Mouse (Mus musculus): ENCODE results near the gene Ccdc172. TPM values are rescaled to one million over a fixed set of nuclear protein-coding genes. Genes with fewer than 3 reads are reported as not detected.

Gene Ccdc172
- not detected in 2 replicates for polyA plus RNA-seq (2015; fragmentation: Nextera tagmentation; extraction: Ambion mirVana)

GRCm38 (mm10) chr19:58511818-58512217 lies at the start of gene Ccdc172:
Gene Ccdc172, plus strand, starts transcription at chr19:58511993.
- H3K9ac ChIP-seq (ENCODE audit: low read depth, low read length), result no peak within 1 kb of the TSS
- H3K27me3 ChIP-seq (ENCODE audit: control insufficient read depth, insufficient read depth, low read depth, low read length), result no peaks in the 10 kb centered on the region
- H3K4me3 ChIP-seq (ENCODE audit: low read depth, low read length), result no peak within 1 kb of the TSS
- no peaks in the 10 kb centered on the region for H3K36me3 ChIP-seq (ENCODE audit: control insufficient read depth, insufficient read depth)
- no peaks in the 10 kb centered on the region for H3K9me3 ChIP-seq (replicated peaks; ENCODE audit: control insufficient read depth, low read length)
- ATAC-seq (ENCODE audit: low read depth), result no peak
- WGBS (ENCODE audit: insufficient replicate concordance), result 72% methylated on average over 17 of the region's 17 CpGs
- no peak within 1 kb of the TSS for H3K27ac ChIP-seq (ENCODE audit: low read length)
- no peaks in the 10 kb centered on the region for H3K4me1 ChIP-seq (ENCODE audit: control insufficient read depth, low read depth, low read length)
- no peak within 1 kb of the TSS for H3K4me2 ChIP-seq (ENCODE audit: low read depth, low read length)

DNA sequence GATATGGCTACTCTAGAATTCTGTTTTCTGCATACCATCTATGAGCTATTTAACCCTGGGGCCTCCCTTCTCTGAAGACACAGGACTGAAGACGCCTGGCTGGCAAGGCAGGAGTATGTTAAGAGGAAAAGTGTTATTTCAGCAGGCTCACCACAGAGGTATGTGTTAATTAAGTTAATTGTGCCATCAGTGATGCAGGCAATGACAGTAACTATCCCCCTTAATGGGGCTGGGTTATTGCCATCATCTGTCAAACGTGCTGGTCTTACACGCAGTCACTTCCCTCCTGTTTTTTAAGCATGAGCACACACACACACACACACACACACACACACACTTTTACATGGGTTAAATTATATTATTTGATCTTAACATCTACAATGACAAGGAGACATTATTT lies 48.0 kb upstream of the Ccdc172 start:
- ATAC-seq (ENCODE audit: low read depth), result no peak
- Histone ChIP-seq H3K27ac (ENCODE audit: low read length) (no peak overlapping the region), H3K9me3 (replicated peaks; ENCODE audit: control insufficient read depth, low read length) (no peaks in the 10 kb centered on the region), H3K9ac (ENCODE audit: low read depth, low read length) (no peak overlapping the region), H3K4me2 (ENCODE audit: low read depth, low read length) (no peak overlapping the region), H3K4me1 (ENCODE audit: control insufficient read depth, low read depth, low read length) (no peaks in the 10 kb centered on the region), H3K27me3 (ENCODE audit: control insufficient read depth, insufficient read depth, low read depth, low read length) (no peaks in the 10 kb centered on the region), H3K4me3 (ENCODE audit: low read depth, low read length) (no peak overlapping the region), H3K36me3 (ENCODE audit: control insufficient read depth, insufficient read depth) (no peaks in the 10 kb centered on the region)
- WGBS (ENCODE audit: insufficient replicate concordance), result 48% methylated on average over 3 of the region's 3 CpGs

GRCm38 (mm10) chr19:58468331-58468730 lies 43.5 kb upstream of the Ccdc172 start:
- 17% methylated on average over 2 of the region's 2 CpGs for WGBS (ENCODE audit: insufficient replicate concordance)
- no peak overlapping the region for H3K4me2 ChIP-seq (ENCODE audit: low read depth, low read length)
- ATAC-seq (ENCODE audit: low read depth), result no peak
- H3K9ac ChIP-seq (ENCODE audit: low read depth, low read length), result no peak overlapping the region
- H3K4me1 ChIP-seq (ENCODE audit: control insufficient read depth, low read depth, low read length), result no peaks in the 10 kb centered on the region
- no peaks in the 10 kb centered on the region for H3K36me3 ChIP-seq (ENCODE audit: control insufficient read depth, insufficient read depth)
- no peaks in the 10 kb centered on the region for H3K9me3 ChIP-seq (replicated peaks; ENCODE audit: control insufficient read depth, low read length)
- H3K27ac ChIP-seq (ENCODE audit: low read length), result no peak overlapping the region
- H3K4me3 ChIP-seq (ENCODE audit: low read depth, low read length), result no peak overlapping the region
- no peaks in the 10 kb centered on the region for H3K27me3 ChIP-seq (ENCODE audit: control insufficient read depth, insufficient read depth, low read depth, low read length)

GRCm38 (mm10) chr19:58469421-58469820 lies 42.4 kb upstream of the Ccdc172 start:
- Histone ChIP-seq H3K9ac (ENCODE audit: low read depth, low read length) (no peak overlapping the region), H3K9me3 (replicated peaks; ENCODE audit: control insufficient read depth, low read length) (no peaks in the 10 kb centered on the region), H3K4me2 (ENCODE audit: low read depth, low read length) (no peak overlapping the region), H3K27ac (ENCODE audit: low read length) (no peak overlapping the region), H3K36me3 (ENCODE audit: control insufficient read depth, insufficient read depth) (no peaks in the 10 kb centered on the region), H3K4me1 (ENCODE audit: control insufficient read depth, low read depth, low read length) (no peaks in the 10 kb centered on the region), H3K27me3 (ENCODE audit: control insufficient read depth, insufficient read depth, low read depth, low read length) (no peaks in the 10 kb centered on the region), H3K4me3 (ENCODE audit: low read depth, low read length) (no peak overlapping the region)
- no peak for ATAC-seq (ENCODE audit: low read depth)
- whole genome bisulfite sequencing (ENCODE audit: insufficient replicate concordance), result 18% methylated on average over 12 of the region's 12 CpGs

DNA sequence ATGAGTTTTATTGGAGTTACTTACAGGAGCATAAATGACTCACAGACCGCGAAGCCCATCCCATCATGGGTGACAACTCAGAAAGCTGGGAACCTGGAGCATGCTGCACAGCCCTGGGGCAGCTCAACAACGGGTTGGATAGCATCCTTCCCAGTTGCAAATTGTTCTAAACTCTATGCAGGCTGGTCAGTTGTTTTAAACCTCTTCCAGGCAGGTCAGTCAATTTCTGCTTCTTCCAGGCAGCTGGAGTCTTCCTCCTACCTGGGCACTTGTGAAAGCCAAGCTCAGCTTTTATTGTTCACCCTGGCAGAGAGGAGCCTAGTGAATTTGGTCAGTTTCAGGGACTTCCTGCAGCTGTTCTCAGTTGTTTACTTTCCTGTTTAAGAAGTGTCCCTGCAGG lies 37.5 kb upstream of the Ccdc172 start:
- no peak overlapping the region for H3K4me2 ChIP-seq (ENCODE audit: low read depth, low read length)
- ATAC-seq (ENCODE audit: low read depth), result no peak
- no peak overlapping the region for H3K4me3 ChIP-seq (ENCODE audit: low read depth, low read length)
- no peaks in the 10 kb centered on the region for H3K9me3 ChIP-seq (replicated peaks; ENCODE audit: control insufficient read depth, low read length)
- H3K9ac ChIP-seq (ENCODE audit: low read depth, low read length), result no peak overlapping the region
- no peaks in the 10 kb centered on the region for H3K36me3 ChIP-seq (ENCODE audit: control insufficient read depth, insufficient read depth)
- no peak overlapping the region for H3K27ac ChIP-seq (ENCODE audit: low read length)
- WGBS (ENCODE audit: insufficient replicate concordance), result 44% methylated on average over 3 of the region's 3 CpGs
- H3K27me3 ChIP-seq (ENCODE audit: control insufficient read depth, insufficient read depth, low read depth, low read length), result no peaks in the 10 kb centered on the region
- H3K4me1 ChIP-seq (ENCODE audit: control insufficient read depth, low read depth, low read length), result no peaks in the 10 kb centered on the region

GRCm38 (mm10) chr19:58482373-58482977 lies 29.3 kb upstream of the Ccdc172 start:
- H3K4me3 ChIP-seq (ENCODE audit: low read depth, low read length), result no peak overlapping the region
- no peaks in the 10 kb centered on the region for H3K36me3 ChIP-seq (ENCODE audit: control insufficient read depth, insufficient read depth)
- H3K27me3 ChIP-seq (ENCODE audit: control insufficient read depth, insufficient read depth, low read depth, low read length), result no peaks in the 10 kb centered on the region
- H3K9me3 ChIP-seq (replicated peaks; ENCODE audit: control insufficient read depth, low read length), result no peaks in the 10 kb centered on the region
- no peak overlapping the region for H3K4me2 ChIP-seq (ENCODE audit: low read depth, low read length)
- H3K4me1 ChIP-seq (ENCODE audit: control insufficient read depth, low read depth, low read length), result no peaks in the 10 kb centered on the region
- no peak overlapping the region for H3K27ac ChIP-seq (ENCODE audit: low read length)
- no peak overlapping the region for H3K9ac ChIP-seq (ENCODE audit: low read depth, low read length)
- no peak for ATAC-seq (ENCODE audit: low read depth)
- 60% methylated on average over 9 of the region's 9 CpGs for WGBS (ENCODE audit: insufficient replicate concordance)

GRCm38 (mm10) chr19:58486686-58487085 lies 25.1 kb upstream of the Ccdc172 start:
- Histone ChIP-seq H3K36me3 (ENCODE audit: control insufficient read depth, insufficient read depth) (no peaks in the 10 kb centered on the region), H3K27me3 (ENCODE audit: control insufficient read depth, insufficient read depth, low read depth, low read length) (no peaks in the 10 kb centered on the region), H3K27ac (ENCODE audit: low read length) (no peak overlapping the region), H3K4me3 (ENCODE audit: low read depth, low read length) (no peak overlapping the region), H3K4me2 (ENCODE audit: low read depth, low read length) (no peak overlapping the region), H3K9me3 (replicated peaks; ENCODE audit: control insufficient read depth, low read length) (no peaks in the 10 kb centered on the region), H3K4me1 (ENCODE audit: control insufficient read depth, low read depth, low read length) (no peaks in the 10 kb centered on the region), H3K9ac (ENCODE audit: low read depth, low read length) (no peak overlapping the region)
- 27% methylated on average over 2 of the region's 2 CpGs for WGBS (ENCODE audit: insufficient replicate concordance)
- no peak for ATAC-seq (ENCODE audit: low read depth)

DNA sequence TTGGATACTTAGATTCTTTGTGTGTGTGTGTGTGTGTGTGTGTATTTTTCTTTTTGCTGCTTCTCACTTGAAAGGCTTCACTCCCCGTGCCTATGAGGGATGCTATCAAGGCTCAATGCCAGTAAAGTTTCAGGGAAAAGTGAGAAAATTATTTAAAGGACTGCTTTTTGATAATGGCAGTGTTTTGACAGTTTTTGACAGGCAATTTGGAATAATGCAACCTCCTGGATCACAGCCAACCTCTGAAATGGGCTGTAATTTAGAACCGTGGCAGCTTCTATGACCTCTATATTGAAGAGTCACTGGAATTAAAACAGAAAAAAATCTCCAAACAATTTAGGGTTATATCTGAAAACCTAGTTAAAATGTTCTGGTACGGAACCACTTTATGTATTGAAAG lies 14.7 kb upstream of the Ccdc172 start:
- 59% methylated on average over 3 of the region's 3 CpGs for WGBS (ENCODE audit: insufficient replicate concordance)
- no peaks in the 10 kb centered on the region for H3K4me1 ChIP-seq (ENCODE audit: control insufficient read depth, low read depth, low read length)

DNA sequence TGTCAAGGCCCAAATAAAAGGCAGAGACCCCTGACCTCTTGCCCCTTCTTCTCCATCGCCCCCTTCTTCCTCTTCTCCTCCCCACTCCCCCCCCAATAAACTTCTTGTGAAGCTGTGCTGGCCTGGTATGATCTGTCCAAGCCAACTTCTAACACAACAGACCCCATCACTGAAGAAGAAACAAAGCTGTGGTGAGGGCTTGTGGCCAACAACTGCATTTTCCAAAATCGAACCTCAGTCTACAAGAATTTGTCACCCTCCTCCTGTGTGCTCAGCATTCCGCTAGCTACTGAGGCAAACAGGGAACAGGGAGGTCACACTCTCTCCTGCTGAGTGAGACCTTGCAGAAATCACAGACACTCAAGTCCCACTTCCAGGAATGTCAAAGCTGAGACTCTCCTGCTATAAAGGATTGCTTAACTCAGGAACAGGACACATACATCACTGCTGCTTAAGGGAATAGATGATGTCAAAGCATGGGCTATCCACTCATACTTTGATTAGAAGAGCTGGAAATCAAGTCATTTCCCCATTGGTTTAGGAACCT lies 12.3 kb upstream of the Ccdc172 start:
- ATAC-seq (ENCODE audit: low read depth), result no peak
- no peaks in the 10 kb centered on the region for H3K9me3 ChIP-seq (replicated peaks; ENCODE audit: control insufficient read depth, low read length)
- WGBS (ENCODE audit: insufficient replicate concordance), result 47% methylated on average over 3 of the region's 3 CpGs
- H3K27me3 ChIP-seq (ENCODE audit: control insufficient read depth, insufficient read depth, low read depth, low read length), result no peaks in the 10 kb centered on the region
- no peaks in the 10 kb centered on the region for H3K4me1 ChIP-seq (ENCODE audit: control insufficient read depth, low read depth, low read length)
- H3K4me3 ChIP-seq (ENCODE audit: low read depth, low read length), result no peak overlapping the region
- H3K9ac ChIP-seq (ENCODE audit: low read depth, low read length), result no peak overlapping the region
- no peaks in the 10 kb centered on the region for H3K36me3 ChIP-seq (ENCODE audit: control insufficient read depth, insufficient read depth)
- H3K4me2 ChIP-seq (ENCODE audit: low read depth, low read length), result no peak overlapping the region
- H3K27ac ChIP-seq (ENCODE audit: low read length), result no peak overlapping the region

More for the DNA sequence above, 14.7 kb upstream of the Ccdc172 start:
- no peak for ATAC-seq (ENCODE audit: low read depth)
- Histone ChIP-seq H3K36me3 (ENCODE audit: control insufficient read depth, insufficient read depth) (no peaks in the 10 kb centered on the region), H3K4me2 (ENCODE audit: low read depth, low read length) (no peak overlapping the region), H3K27me3 (ENCODE audit: control insufficient read depth, insufficient read depth, low read depth, low read length) (no peaks in the 10 kb centered on the region), H3K27ac (ENCODE audit: low read length) (no peak overlapping the region), H3K9me3 (replicated peaks; ENCODE audit: control insufficient read depth, low read length) (no peaks in the 10 kb centered on the region), H3K4me3 (ENCODE audit: low read depth, low read length) (no peak overlapping the region), H3K9ac (ENCODE audit: low read depth, low read length) (no peak overlapping the region)

Data from liver, embryonic 16.5 days (tissue).